Mouse (Mus musculus): ENCODE data around the gene Clock. TPM values are rescaled to one million over a fixed set of nuclear protein-coding genes. Genes with fewer than 3 reads are reported as not detected.

Gene Clock
- total RNA-seq, 1 experiment from 2014 or later: 13.8 TPM

DNA sequence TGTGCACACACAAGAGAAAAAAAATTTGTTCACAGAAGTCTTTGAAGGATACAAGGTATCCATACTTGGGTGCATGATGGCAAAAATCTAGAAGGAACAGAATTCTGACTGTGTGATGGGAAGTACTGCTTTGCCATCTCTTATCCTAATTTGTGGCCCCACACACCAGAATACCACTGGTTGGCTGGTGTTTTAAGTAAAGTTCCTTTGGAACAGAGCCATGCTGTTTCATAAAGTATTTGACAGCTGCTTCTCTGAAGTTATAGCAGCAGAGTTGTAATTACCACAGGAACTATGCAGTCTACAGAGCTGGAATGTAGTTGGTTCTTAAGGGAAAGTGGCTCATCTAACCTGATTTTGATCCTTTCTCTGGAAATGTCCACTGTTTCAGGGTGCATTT lies 111.5 kb downstream of the Clock start:
- ATAC-seq (replicated peaks in 1 of 2; ENCODE audit: insufficient read depth in 1 of 2, low FRiP score in 2 of 2, low TSS enrichment in 1 of 2, low read depth in 1 of 2, poor library complexity in 2 of 2, severe bottlenecking in 2 of 2): no peak

DNA sequence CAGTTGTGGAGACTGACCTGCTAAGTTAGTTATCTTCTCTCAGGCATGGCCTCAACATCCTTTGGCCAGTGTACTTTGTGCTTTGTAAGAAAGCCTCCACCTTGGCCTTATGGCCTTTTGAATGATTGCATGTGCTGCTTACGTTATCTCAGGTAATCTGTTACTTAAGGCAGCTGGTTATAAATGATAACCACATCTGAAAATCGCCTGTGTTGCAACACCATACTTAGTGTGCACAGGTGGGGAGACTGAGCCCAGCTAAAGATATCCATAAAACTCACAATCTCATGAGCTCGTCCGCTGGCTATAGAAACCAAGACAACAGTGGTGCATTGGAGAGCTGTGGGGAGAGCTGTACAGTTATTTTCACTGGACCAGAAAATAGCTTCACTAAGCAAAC lies 114.0 kb downstream of the Clock start:
- no peak for ATAC-seq (replicated peaks in 1 of 2; ENCODE audit: insufficient read depth in 1 of 2, low FRiP score in 2 of 2, low TSS enrichment in 1 of 2, low read depth in 1 of 2, poor library complexity in 2 of 2, severe bottlenecking in 2 of 2)

DNA sequence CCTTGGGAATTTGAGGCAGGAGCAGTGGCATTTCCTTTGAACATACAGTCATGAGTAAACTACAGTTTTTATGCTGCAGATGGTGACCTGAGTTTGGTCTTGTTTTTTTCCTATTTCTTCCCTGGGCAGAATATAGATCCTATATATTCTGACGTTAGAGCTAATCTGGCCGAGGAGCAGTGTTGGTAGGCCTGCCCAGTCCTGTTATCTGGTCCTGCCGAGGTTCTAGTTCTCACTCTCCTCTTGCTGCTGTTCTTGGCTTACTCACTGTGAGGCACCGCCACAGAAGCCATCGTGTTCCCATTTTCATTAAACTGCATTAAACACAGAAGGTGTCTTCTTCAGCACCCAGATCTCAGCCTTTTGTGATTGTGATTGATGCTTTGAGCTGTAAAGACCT lies 116.7 kb downstream of the Clock start:
- ATAC-seq (replicated peaks in 1 of 2; ENCODE audit: insufficient read depth in 1 of 2, low FRiP score in 2 of 2, low TSS enrichment in 1 of 2, low read depth in 1 of 2, poor library complexity in 2 of 2, severe bottlenecking in 2 of 2): no peak

DNA sequence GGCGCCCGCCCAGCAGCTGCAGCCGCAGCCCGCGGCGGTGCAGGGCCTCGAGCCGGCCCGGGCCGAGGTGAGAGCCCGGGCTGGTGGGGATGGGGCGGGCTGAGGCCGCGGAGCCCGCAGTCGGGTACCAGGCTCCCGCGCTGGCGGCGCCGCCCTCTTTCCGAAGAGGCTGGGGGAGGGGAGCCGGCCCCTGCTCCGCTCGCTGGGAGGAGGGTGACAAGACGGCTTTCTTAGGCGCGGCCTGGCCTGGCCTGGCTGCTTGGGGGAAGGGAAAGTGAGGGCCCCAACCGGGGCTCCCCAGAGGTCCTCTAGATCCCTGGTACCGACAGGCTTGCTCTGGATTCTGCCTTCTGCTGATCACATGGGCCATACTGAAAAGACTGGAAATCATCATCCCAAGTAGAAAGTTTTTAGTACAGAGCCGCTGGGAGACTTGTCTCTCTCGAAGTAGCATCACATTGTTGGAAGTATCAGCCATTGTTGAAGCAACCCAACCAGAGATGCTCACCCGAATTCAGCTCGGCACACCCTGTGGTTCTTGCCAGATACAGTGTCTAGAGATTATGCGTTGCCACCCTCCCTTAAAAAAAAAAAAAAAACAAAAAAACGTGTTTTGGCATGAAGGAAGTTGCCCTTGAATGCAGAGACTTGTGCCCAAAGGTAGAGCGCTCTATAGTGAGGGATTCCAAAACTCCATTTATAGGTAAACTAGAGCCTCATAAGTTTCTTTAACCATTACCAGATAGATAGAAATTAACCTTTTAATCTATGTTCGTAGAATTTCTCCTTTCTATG lies 120.1 kb downstream of the Clock start:
- peak; percentile 25 to 30; a peak in 3 of 4 replicates for ATAC-seq (replicated peaks in 1 of 2; ENCODE audit: insufficient read depth in 1 of 2, low FRiP score in 2 of 2, low TSS enrichment in 1 of 2, low read depth in 1 of 2, poor library complexity in 2 of 2, severe bottlenecking in 2 of 2)

DNA sequence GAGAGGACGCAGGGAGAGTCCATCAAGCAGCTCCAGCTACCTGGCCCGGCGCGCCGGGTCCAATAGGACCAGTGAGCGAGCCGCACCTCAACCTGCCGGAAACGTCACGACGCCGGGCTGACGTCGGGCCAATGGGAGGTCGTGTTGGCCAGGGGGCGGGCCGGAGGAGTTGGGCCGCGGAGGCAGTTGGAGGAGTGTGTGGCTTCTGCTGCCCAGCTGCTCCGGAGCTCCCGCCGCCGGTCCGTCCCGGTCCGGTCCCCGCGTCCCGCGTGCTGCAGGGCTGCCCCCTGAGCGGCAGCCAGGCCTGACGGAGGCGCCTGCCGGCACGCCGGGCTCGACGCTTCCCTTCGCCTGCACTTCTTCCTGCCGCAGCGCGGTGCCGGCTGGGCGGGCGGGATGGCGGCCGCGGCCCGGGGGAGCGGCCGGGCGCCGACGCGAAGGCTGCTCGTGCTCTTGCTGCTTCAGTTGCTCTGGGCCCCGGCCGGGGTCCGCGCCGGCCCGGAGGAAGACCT lies 120.8 kb downstream of the Clock start, which contains the start of gene Tmem165:
Tmem165 (plus strand) TSS at position 131 of the 512 bp plus-strand sequence.
- peak; percentile 93 to 94 for ATAC-seq (replicated peaks in 1 of 2; ENCODE audit: insufficient read depth in 1 of 2, low FRiP score in 2 of 2, low TSS enrichment in 1 of 2, low read depth in 1 of 2, poor library complexity in 2 of 2, severe bottlenecking in 2 of 2)

DNA sequence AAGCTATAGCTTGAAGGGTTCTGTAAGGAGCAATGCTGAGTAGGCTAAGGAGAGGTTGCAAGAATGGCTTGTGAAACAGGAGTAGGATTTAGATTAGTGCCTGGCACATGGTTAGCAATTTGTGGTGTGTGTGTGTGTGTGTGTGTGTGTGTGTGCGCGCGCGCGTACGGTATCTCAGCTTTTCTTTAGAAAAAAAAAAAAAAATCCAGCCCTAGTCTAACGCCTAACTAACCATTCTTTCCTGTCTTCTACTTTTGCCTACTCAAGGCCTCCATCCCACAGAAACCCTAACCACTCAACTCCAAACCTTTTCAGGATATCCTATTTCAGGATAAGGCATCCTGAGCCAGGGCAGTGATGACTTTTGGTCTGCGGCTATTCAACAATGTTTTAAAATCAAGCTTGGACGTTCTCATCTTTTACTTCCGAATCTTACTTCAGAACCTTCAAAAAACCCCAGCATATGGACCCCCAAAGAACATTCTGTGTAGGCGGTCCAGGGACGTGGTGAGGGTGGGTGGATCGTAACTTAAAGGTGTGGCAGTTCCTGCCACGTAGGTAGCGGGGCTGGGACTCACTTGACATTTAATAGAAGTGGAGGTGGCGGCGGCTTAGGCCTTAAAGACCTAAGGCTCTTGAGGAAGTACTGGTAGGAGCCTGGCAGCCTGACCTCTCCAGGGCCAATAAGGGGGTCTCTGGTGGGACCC lies 121.4 kb downstream of the Clock start:
- ATAC-seq (replicated peaks in 1 of 2; ENCODE audit: insufficient read depth in 1 of 2, low FRiP score in 2 of 2, low TSS enrichment in 1 of 2, low read depth in 1 of 2, poor library complexity in 2 of 2, severe bottlenecking in 2 of 2): peak in 1 of 2 experiments; percentile 52; a peak in 2 of 4 replicates

DNA sequence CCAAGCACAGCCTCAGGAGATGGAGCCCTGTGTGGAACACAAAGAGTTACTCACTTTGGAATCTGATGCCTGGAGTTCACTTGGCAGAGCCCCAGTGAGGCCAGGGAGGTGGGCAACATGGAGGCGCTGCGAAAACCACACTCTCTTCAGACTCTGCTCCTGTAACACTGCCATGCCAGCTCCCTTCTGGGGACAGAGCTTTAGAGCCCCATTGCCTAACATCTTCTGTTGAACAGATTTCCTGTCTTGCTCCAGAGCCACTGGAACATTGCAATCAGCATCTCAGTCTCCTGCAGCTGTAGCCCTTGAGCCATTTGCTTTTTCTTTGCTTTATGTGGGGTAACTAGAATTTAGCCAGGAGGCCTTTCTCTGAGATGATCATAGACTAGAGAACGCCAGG lies 122.3 kb downstream of the Clock start:
- peak in 1 of 2 experiments; percentile 25; a peak in 1 of 4 replicates for ATAC-seq (replicated peaks in 1 of 2; ENCODE audit: insufficient read depth in 1 of 2, low FRiP score in 2 of 2, low TSS enrichment in 1 of 2, low read depth in 1 of 2, poor library complexity in 2 of 2, severe bottlenecking in 2 of 2)

DNA sequence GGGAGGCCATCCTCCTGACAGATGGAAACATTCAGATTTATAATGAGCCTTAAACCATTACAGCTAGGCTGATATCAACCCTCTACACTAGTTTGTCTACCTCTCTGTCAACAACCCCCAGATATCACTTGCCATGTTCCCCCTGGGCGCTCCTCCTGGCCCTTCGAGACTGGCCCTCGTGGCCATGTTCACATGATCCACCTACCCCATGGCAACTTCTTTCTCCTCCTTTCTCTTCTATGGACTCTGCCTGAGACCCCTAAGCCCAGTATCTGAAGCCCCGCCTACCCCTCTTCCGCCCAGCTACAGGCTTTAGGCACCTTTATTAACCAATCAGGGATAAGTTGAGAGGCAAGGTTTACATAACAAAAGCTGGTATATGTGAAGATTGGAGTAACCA lies 124.8 kb downstream of the Clock start:
- no peak for ATAC-seq (replicated peaks in 1 of 2; ENCODE audit: insufficient read depth in 1 of 2, low FRiP score in 2 of 2, low TSS enrichment in 1 of 2, low read depth in 1 of 2, poor library complexity in 2 of 2, severe bottlenecking in 2 of 2)

DNA sequence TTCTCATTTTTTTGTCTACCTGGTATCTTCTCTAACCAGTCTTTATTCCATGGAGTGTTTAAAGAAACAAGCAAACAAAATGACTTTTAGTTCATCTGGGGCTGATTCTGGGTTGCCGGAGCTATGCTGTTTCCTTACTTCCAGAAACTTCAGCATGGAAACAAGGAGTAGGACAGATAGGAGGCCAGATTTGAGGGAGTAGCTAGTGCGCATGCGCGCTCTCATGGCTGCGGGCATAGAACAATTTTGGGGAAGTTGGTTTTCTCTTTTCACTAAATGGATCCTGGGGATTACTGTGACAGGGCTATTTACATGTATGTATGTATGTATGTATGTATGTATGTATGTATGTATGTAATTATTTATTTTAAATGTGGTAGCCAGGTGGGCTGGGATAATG lies 125.4 kb downstream of the Clock start:
- no peak for ATAC-seq (replicated peaks in 1 of 2; ENCODE audit: insufficient read depth in 1 of 2, low FRiP score in 2 of 2, low TSS enrichment in 1 of 2, low read depth in 1 of 2, poor library complexity in 2 of 2, severe bottlenecking in 2 of 2)

DNA sequence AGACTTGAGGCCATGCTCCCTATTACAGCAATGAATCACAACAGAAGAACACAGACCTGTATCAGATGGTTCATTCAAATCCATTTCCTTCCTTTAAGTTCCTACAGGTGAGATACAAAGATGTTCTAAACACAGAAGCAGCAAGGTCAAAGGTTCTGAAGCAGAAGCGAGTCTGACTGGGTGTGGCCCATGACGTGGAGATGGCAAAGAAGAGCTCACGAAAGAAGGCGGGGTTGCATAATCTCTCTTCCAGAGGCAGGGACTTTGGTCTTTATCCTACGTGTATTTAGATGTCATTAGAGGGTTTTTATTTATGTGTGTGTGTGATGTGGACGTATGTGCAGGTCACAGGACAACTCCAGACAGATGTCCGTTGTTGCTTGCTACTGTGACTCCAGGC lies 126.9 kb downstream of the Clock start:
- no peak for ATAC-seq (replicated peaks in 1 of 2; ENCODE audit: insufficient read depth in 1 of 2, low FRiP score in 2 of 2, low TSS enrichment in 1 of 2, low read depth in 1 of 2, poor library complexity in 2 of 2, severe bottlenecking in 2 of 2)

DNA sequence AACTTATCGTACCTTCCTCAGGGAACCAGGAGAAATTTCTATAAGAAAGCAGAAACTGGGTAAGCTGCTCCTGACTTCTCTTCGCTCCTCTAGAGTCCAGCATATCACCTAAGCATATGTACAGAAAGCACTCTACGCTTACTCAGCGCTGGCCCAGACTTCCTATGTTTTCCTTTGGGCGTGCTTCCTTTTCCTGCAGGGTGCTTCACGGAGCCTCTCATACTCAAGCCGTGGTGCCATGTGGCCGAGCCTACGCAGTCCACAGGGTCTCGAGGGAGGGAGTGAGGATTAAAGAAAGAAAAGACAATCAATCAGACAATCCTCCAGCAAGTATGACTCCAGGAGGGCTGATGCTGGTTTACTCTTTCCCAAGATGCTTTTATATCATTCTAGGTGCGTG lies 127.8 kb downstream of the Clock start:
- ATAC-seq (replicated peaks in 1 of 2; ENCODE audit: insufficient read depth in 1 of 2, low FRiP score in 2 of 2, low TSS enrichment in 1 of 2, low read depth in 1 of 2, poor library complexity in 2 of 2, severe bottlenecking in 2 of 2): no peak

DNA sequence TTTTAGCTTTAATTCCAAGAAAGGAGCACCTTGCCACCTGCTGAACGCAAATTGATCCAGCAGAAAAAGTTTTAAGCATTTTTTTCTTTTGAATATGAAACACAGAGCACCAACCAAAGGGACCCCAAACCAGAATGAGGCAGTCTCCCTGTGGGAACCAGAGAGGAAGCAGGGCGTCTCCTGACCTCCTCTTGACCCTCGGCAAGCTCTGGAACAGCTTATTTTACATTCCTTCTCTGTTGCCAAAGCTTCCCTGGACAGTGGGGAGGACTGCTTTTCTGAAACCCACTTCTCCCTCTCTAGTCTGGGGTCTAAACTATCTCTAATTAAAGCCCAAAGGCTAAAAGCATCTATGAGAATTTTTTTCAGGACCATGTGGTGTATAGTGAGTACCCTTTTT lies 128.2 kb downstream of the Clock start:
- no peak for ATAC-seq (replicated peaks in 1 of 2; ENCODE audit: insufficient read depth in 1 of 2, low FRiP score in 2 of 2, low TSS enrichment in 1 of 2, low read depth in 1 of 2, poor library complexity in 2 of 2, severe bottlenecking in 2 of 2)

DNA sequence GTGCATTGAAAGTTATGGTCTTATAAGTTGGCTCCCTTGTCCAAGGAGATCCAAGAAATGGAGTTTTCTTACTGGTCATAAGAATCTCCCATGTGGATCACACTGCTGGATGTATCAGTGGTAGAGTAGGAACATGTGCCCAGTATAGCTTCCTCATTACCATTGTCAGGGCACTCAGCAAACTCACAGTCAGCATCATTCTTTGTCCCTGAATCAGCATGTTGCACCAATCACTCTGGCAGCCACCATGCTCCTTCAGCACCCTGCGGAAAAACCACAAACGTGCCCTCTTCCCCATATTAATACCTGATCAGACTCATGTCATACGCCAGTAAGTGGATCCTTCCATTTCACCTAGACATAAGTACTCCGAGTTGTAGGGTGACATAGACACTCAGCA lies 129.5 kb downstream of the Clock start:
- no peak for ATAC-seq (replicated peaks in 1 of 2; ENCODE audit: insufficient read depth in 1 of 2, low FRiP score in 2 of 2, low TSS enrichment in 1 of 2, low read depth in 1 of 2, poor library complexity in 2 of 2, severe bottlenecking in 2 of 2)

DNA sequence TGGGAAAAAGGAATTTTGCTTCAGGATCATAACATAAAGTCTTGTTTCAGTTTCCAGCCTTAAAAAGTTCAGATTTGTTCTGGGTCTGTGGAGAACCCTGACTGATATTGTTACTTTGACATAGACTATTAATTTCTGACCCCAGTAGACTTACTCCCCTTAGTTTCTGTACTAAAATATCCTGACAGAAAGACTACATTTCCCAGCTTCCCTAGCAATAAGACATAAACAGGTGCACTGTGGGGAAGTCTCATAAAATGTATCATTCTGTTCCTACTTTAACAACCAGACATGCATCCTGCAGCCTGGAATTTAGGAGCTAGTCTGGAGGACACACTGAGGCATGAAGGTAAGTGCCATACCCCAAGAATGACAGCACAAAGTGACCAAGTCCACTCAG lies 133.6 kb downstream of the Clock start:
- ATAC-seq (replicated peaks in 1 of 2; ENCODE audit: insufficient read depth in 1 of 2, low FRiP score in 2 of 2, low TSS enrichment in 1 of 2, low read depth in 1 of 2, poor library complexity in 2 of 2, severe bottlenecking in 2 of 2): no peak

DNA sequence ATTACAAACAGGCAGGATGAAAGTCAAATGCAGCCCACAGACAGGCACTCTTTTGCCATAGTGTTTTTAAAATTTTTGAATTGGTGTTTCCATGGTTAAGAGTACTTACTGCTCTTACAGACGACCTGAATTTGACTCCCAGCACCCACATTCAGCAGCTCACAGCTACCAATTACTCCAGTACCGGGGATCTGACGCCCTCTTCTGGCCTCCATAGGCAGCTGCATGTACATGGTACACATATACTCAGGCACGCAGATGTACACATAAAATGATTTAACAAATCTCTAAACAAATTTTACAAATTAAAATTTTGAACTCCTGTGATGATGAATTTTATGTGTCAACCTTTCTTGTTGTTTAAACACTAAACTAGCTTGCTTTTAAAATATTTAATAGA lies 134.1 kb downstream of the Clock start:
- ATAC-seq (replicated peaks in 1 of 2; ENCODE audit: insufficient read depth in 1 of 2, low FRiP score in 2 of 2, low TSS enrichment in 1 of 2, low read depth in 1 of 2, poor library complexity in 2 of 2, severe bottlenecking in 2 of 2): no peak

DNA sequence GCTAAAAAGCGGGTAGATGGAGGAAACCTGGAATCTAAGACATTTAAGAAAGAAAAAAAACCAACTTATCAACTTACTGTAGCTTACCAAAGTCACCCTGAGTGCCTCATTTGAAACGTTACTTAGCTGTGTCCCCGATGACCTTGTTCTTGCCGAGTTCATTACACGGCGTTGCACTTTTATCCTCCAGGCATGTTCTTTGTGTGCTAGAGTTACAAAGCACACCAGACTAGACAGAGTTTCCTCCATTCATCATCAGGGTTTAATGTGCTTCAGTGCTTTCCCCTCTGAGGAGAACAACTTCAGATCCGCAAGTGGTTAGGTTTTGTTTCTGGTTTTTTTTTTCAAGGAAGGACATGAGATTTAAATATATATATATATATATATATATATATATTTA lies 139.8 kb downstream of the Clock start:
- ATAC-seq (replicated peaks in 1 of 2; ENCODE audit: insufficient read depth in 1 of 2, low FRiP score in 2 of 2, low TSS enrichment in 1 of 2, low read depth in 1 of 2, poor library complexity in 2 of 2, severe bottlenecking in 2 of 2): no peak

DNA sequence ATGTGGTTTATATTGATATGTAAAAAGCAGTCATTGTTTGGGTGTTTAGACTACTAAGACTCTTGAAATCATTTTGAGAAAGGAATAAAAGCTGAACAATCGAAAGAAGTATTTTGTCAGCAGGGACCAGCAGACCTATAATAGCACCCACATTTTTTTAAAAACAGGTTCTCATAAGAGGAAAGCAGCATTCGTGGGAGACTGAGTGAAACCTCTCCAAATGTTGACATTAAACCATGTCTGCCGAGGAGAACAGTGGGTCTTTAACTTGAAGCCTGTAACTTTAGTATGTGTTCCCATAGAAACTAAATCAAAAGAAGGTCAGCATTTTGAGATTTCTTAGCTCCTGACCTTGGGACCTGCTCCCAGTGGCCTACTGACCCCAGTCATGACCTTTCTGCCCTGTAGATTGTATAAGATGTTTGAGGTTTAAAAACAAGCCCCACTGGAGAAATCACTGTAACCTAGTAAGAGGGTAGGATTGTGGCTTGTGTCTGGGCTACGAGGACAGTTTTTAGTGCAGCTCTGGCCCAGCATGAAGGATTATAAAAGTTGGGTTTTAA lies 140.7 kb downstream of the Clock start:
- ATAC-seq (replicated peaks in 1 of 2; ENCODE audit: insufficient read depth in 1 of 2, low FRiP score in 2 of 2, low TSS enrichment in 1 of 2, low read depth in 1 of 2, poor library complexity in 2 of 2, severe bottlenecking in 2 of 2): no peak

DNA sequence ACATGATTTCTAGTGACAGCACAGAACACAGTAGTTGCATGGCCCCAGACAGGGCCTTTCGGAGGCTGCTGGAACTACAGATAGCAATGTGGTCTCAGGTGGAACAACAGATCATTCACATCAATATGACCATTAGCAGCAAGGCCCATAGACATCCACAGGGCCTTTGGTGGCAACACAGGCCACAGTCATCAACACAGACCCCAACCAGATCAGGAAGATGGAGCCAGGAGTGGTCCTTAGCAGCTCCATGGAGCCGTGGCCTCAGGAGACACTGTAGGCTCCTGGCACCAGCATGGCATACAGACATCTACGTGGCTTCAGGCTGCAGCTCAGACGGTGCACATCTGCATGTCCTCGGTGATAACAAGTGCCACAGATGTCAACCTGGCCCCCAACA lies 141.7 kb downstream of the Clock start:
- ATAC-seq (replicated peaks in 1 of 2; ENCODE audit: insufficient read depth in 1 of 2, low FRiP score in 2 of 2, low TSS enrichment in 1 of 2, low read depth in 1 of 2, poor library complexity in 2 of 2, severe bottlenecking in 2 of 2): no peak
